Mouse (Mus musculus): Measurements from ENCODE around the gene Fgd6.

- TF ChIP-seq CTCF (IDR thresholded peaks at IDR 0.05; ENCODE audit: control insufficient read depth, insufficient read depth, insufficient replicate concordance, low read depth, low read length), result no peak
- no peak for TF ChIP-seq POLR2A (IDR thresholded peaks at IDR 0.05; ENCODE audit: control insufficient read depth, low read depth, low read length)
Observed at GRCm38 (mm10) chr10:94098100-94098499, 62.3 kb downstream of the Fgd6 start.

All from testis, adult 2 months (tissue).